Mouse (Mus musculus): Measurements from ENCODE around the gene Ifi213.
"Not testable (repeated sequence)": the region's sequence is repeated elsewhere in the genome, so short reads cannot be mapped to it uniquely, and the experiment has no call there.

Gene Ifi213

DNA sequence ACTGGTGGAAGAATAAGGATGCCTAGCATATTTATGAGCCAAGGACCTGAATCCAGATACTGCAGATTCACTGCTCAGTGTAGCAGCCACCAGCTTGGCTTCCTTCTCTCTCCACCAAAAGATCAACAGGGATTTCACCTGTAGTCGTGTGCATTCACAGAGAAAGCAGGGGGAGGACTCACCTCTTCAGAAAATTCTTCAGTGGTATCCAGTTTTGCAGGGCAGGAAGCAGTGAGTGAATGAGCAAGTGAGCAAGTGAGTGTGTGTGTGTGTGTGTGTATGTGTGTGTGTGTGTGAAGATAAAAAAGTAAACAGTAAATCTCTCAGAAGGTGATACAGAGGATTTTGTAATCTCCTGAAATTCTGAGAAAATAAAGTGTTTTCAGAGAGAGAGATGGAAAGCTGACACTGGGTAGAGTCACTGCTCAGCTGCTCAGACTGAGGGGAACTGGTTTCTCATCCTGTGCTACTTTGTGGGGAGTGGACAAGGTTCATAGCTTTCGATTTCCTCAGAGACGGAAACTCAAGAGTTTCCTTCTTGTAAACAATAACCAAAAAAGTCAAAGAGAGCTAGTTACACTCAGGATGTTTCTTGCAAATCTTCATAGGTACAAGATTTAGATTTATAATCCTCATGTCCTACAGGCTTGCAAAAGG is at the start of gene Ifi213:
Gene Ifi213, minus strand, starts transcription at position 437 of the 657 bp plus-strand sequence.
- not testable (repeated sequence) for DNase-seq (ENCODE audit: extremely low spot score, low read depth, low spot score)

DNA sequence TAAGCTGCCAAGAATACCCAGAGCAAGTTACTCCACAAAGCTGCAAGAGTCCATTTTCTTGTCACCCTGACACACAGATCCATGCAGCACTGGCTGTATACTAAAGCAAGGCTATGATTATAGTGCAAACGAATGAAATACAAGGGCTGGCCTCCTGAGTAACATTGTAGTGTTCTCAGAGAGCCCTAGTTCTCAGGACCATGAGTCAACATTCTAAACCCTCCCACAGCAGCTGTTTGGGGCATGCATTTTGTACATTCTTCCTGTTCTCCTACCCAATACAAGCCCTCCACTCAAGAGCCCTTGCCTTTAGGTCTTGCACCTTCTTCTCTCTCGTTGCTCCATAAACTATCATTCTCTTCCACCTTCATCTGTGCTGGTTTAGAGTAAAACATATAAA is 46.3 kb upstream of the Ifi213 start:
- no peak for DNase-seq (ENCODE audit: extremely low spot score, low read depth, low spot score)

DNA sequence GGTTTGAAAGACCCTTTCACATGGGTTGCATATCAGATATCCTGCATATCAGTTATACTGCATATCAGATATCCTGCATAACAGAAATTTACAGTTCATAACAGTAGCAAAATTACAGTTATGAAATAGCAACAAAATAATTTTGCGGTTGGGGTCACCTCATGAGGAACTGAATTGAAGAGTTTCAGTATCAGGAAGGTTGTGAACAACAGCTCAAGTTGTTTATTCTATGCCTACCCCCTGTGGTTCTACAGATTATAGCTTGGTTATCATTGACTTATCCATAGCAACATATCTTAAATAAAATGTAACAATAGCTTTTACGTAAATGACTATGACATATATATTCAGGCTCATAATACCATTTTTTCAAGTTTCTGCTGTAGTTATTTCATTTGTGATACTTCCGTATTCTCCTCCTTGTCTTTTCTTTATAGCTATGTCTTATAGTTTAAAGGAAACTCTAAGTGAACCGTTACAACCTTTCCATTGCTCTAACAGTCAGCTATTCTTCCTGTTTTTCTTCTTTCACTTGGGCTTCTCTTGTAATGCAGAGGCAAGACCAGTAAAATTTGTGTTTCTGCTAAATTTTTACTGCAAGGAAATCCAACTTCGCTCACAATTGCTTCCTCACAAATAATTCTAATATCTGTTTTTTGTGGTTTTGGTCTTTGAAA is 35.0 kb upstream of the Ifi213 start:
- DNase-seq (ENCODE audit: extremely low spot score, low read depth, low spot score) = no peak

DNA sequence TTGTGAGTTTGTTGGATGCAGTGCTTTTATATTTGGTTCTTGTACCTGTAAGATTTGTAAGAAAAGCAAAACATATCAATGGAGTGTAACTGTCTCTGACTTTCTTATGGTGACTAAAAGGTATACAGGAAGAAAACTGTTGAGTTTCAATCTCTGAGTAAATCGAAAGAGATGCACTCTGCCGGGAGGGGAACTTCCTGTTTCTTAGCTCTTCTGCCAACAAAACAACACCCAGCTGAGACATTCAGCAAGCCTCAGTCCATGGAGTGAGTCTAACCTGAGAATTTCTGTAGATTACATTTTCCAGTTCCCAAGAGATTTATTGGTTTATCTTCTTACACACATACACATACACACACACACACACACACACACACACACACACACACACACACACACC is 31.5 kb upstream of the Ifi213 start, which contains the start of gene Ifi209:
Gene Ifi209, plus strand, starts transcription at position 296 of the 400 bp plus-strand sequence.
- not testable (repeated sequence) for DNase-seq (ENCODE audit: extremely low spot score, low read depth, low spot score)

DNA sequence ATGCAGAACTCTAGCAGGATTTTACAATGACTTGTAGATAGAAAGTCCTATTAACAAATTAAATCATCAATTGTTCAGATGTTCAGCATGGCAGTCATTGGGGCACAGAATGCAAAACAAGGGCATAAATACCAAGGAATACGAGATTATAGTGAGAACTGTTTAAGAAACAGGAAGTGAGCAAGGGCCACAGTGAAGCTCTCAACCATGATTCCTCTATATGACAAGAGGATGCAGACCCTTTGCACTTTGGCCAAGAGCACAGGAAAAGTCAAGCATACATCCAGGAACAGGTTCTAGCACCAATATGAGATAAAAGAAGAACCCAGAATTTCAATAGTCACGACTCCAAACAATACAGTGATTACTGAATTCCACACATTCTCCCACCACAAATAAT is 27.6 kb upstream of the Ifi213 start:
- DNase-seq (ENCODE audit: extremely low spot score, low read depth, low spot score) = no peak

DNA sequence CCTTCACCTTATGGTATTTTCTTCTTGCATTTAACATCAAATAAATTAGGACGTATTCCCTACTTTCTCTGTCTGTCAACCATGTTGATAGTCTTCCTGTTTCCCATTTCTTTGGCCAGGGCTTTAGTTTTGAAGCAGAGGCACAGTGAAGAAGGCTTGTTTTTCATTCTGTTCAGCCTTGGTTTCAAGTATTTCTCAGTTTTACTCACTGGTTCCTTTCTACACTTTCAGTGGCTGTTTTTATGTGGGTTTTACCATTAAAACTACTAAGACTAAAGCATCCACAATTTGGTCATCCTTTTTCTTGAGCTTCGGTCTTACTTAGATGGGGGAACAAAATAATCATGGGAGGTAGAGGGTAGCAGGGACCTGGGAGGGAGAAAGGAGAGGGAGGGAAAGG is 25.0 kb upstream of the Ifi213 start:
- DNase-seq (ENCODE audit: extremely low spot score, low read depth, low spot score) = no peak

DNA sequence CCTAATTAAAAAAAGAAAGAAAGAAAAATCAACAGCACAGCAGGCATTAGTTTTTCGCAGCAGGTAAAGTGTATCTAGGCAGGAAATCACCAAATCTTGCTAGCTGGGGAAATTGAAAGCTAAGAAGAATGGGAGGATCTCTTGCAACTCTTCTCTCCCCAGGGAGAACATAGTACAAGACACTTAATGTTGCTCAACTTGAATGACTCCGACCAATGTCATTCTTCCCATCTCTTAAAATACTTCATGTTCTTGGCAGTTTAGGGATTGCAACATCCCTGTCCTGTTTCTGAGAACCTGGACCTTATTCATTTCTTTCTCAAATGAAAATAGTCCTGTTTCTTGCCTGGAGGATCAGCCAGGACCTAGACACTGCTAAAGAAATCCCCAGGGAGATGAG is 23.1 kb upstream of the Ifi213 start:
- not testable (repeated sequence) for DNase-seq (ENCODE audit: extremely low spot score, low read depth, low spot score)

DNA sequence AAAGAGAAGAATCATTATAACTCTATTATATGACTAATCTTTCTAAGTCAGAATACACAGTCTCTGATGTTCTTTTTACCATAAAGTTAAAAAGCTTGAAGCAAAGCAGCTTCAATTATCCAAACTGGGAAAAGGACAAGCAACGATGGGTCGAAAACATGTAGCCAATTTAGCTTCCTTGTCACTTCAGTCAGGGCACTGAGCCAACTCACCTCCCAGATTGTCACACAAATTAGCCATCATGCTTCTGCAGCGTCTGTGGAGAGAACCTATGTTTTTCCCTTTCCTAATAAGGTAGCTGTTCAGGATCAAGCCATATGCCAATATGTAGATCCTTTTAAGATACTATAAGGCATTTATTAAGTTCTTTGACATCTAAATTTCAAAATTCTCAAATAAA is 11.2 kb upstream of the Ifi213 start:
- DNase-seq (ENCODE audit: extremely low spot score, low read depth, low spot score) = not testable (repeated sequence)

DNA sequence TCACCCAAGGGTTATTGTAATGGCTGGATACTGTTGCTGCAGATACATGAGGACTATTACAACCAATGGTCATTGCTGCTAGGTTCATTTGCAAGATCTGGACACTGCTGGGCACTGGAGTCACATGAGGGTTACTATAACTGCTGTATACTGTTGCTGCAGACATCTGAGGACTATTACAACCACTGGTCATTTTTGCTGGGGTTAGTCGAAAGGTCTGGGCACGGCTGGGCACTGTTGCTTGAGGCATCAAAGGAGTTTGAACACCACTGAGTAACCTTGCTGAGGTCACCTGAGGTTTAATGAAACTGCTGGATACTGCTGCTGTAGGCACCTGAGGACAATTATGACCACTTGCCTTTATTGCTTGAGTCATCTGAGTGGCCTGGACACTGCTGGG is 9.4 kb downstream of the Ifi213 start:
- DNase-seq (ENCODE audit: extremely low spot score, low read depth, low spot score) = not testable (repeated sequence)

DNA sequence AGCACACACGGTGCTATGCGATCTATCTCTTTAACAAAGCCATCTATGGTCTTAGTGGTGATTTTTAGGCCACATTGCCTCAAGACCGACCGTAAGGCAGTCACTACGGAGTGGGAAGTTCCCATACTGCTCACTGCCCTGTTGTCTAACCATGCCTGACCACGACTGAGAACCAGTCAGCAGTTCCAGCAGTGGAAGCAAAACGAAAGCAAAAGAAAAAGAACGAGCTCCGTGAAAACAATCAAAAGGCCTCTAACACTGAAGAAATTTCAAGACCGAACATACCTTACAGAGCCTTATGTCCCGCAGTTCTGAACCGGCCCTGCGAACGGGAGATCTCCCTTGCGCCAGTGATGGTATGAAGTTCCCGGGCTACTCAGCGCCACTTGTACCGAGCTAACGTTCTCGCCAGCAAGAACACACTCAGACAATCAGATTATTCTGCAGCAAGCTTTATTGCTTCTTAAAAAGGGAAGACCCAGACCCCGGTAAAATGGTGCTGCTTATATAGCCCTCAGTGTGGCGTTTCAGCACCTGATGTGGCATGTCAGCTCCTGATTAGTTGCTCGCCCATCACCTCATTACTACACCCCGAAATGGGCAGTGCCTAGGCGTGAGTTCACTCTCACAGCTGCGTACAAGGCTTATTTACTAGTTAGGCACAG is 19.0 kb downstream of the Ifi213 start:
- no peak for DNase-seq (ENCODE audit: extremely low spot score, low read depth, low spot score)

DNA sequence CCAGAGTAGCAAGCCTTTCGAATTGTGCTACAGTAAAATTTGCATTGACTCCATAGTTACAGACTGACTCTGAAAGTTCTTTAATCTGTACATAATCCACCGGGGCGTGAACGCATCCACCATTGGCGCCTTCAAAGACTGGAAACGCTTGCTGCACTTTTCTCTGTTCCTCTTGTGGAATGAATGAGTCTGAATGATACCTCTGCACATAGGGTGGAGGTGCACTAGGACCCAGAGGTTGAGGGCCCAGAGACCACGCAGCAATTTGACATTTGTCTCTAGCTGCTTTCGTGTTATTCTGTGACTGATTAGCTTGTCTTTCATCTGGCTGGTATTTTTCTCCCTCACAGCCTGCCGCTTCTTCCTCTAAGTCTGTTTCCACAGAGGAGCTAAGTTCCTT is 20.0 kb downstream of the Ifi213 start:
- DNase-seq (ENCODE audit: extremely low spot score, low read depth, low spot score) = no peak

DNA sequence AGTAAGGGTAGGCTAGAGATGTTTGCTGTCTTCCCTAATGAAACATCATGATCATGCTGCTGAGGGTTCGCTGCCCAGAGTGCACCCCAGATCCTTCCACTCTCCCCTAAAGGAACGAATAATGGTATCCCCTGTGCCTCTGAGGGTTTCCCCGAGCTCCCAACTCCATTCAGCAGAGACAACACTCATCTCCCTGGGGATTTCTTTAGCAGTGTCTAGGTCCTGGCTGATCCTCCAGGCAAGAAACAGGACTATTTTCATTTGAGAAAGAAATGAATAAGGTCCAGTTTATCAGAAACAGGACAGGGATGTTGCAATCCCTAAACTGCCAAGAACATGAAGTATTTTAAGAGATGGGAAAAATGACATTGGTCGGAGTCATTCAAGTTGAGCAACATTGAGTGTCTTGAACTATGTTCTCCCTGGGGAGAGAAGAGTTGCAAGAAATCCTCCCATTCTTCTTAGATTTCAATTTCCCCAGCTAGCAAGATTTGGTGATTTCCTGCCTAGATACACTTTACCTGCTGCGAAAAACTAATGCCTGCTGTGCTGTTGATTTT is 48.5 kb downstream of the Ifi213 start:
- DNase-seq (ENCODE audit: extremely low spot score, low read depth, low spot score) = not testable (repeated sequence)

DNA sequence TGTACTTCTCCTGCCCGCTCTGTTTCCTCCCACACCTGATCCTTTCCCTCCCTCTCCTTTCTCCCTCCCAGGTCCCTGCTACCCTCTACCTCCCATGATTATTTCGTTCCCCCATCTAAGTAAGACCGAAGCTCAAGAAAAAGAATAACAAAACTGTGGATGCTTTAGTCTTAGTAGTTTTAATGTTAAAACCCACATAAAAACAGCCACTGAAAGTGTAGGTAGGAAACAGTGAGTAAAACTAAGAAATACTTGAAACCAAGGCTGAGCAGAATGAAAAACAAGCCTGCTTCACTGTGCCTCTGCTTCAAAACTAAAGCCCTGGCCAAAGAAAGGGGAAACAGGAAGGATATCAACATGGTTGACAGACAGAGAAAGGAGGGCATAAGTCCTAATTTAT is 50.3 kb downstream of the Ifi213 start:
- DNase-seq (ENCODE audit: extremely low spot score, low read depth, low spot score) = not testable (repeated sequence)

DNA sequence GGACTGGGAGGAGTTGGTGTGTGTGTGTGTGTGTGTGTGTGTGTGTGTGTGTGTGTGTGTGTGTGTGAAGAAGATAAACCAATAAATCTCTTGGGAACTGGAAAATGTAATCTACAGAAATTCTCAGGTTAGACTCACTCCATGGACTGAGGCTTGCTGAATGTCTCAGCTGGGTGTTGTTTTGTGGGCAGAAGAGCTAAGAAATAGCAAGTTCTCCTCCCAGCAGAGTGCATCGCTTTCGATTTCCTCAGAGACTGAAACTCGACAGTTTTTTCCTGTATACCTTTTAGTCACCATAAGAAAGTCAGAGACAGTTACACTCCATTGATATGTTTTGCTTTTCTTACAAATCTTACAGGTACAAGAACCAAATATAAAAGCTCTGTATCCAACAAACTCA is 63.3 kb downstream of the Ifi213 start, which contains the start of gene Ifi214:
Gene Ifi214, minus strand, starts transcription at position 167 of the 400 bp plus-strand sequence.
- DNase-seq (ENCODE audit: extremely low spot score, low read depth, low spot score) = not testable (repeated sequence)

DNA sequence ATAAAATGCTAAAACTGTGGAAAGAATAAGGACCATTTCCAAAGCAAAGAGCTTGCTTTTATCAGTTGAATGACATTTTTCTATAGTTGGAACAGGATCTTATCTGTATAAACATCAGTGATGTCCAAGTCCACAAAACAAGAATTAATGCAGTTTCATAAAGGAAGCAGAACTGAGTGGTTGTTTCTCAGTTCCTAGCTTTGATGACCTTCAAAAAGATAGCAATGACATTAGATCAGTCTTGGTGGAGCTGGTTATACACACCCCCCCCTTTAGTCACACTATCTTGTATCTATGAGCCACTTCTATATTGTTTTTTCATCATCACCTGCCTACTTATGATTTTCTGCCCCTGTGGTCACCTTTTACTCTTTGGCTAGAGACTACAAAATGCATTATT is 77.6 kb downstream of the Ifi213 start:
- no peak for DNase-seq (ENCODE audit: extremely low spot score, low read depth, low spot score)

All from hindlimb bud, embryonic 11.5 days (tissue).